Mouse (Mus musculus) gastrocnemius, postnatal 36 days (tissue): ENCODE results near the gene Ifitm5. TPM values are rescaled to one million over a fixed set of nuclear protein-coding genes. Genes with fewer than 3 reads are reported as not detected.
A peak's percentile ranks its signal among the peaks of the same experiment; 100 is the strongest.
"Not testable (repeated sequence)": the region's sequence is repeated elsewhere in the genome, so short reads cannot be mapped to it uniquely, and the experiment has no call there.

ENCODE experiments used
- DNase-seq, 2 experiments: peaks; one replicate each; pipeline ENCODE4 v3.0.0; 2022
- intact Hi-C: fragments of 180-260 bp; cut with DNase I; formaldehyde crosslinking; loops from one replicate; pipeline ENCODE4 v1.15.1; 2025
- long read RNA-seq, 2 experiments: library from polyadenylated mRNA; stranded (forward); transcript quantifications; one replicate each; pipeline ENCODE4 v2.0.0; 2021
- total RNA-seq, 2 experiments: library from RNA; stranded (reverse); gene quantifications; 2 replicates each; pipeline ENCODE4 v1.2.3; 2021

The Ifitm5 gene
- under 1 TPM in 1 of 2 experiments, not detected in 1; 0.35 TPM for total RNA-seq
- long read RNA-seq, experiment 1, result 0 reads
- long read RNA-seq, experiment 2, result 0 reads

GRCm38 (mm10) chr7:140949824-140950530 is at the start of gene Ifitm5:
Ifitm5 (minus strand) TSS chr7:140950291.
- intact Hi-C loops, result no loop called here
- peak in 1 of 2 experiments; percentile 5 for DNase-seq

GRCm38 (mm10) chr7:140998853-140999700 is 49.0 kb upstream of the Ifitm5 start:
- intact Hi-C loops, result no loop called here
- DNase-seq, result no peak

GRCm38 (mm10) chr7:140997817-140998216 is 47.7 kb upstream of the Ifitm5 start:
- DNase-seq, result no peak
- intact Hi-C loops, result no loop called here

GRCm38 (mm10) chr7:140991117-140991689 is 41.1 kb upstream of the Ifitm5 start:
- intact Hi-C loops, result no loop called here
- no peak for DNase-seq

- no peak for DNase-seq
- intact Hi-C loops, result no loop called here
Measured at GRCm38 (mm10) chr7:140990622-140991021, 40.5 kb upstream of the Ifitm5 start.

GRCm38 (mm10) chr7:140990185-140990584 is 40.1 kb upstream of the Ifitm5 start:
- intact Hi-C loops, result no loop called here
- no peak for DNase-seq

GRCm38 (mm10) chr7:140989022-140989421 is 38.9 kb upstream of the Ifitm5 start:
- intact Hi-C loops, result no loop called here
- no peak for DNase-seq

GRCm38 (mm10) chr7:140987182-140988138 is 37.4 kb upstream of the Ifitm5 start:
- no peak for DNase-seq
- intact Hi-C loops, result no loop called here

GRCm38 (mm10) chr7:140982971-140983370 is 32.9 kb upstream of the Ifitm5 start:
- intact Hi-C loops, result no loop called here
- DNase-seq, result no peak

- intact Hi-C loops, result no loop called here
- no peak for DNase-seq
Measured at GRCm38 (mm10) chr7:140981704-140982103, 31.6 kb upstream of the Ifitm5 start.

GRCm38 (mm10) chr7:140976720-140977119 is 26.6 kb upstream of the Ifitm5 start:
- intact Hi-C loops, DNase-seq: not testable (repeated sequence)

- intact Hi-C loops, result no loop called here
- no peak for DNase-seq
Measured at GRCm38 (mm10) chr7:140975465-140975864, 25.4 kb upstream of the Ifitm5 start.

- intact Hi-C loops, result no loop called here
- no peak for DNase-seq
Measured at GRCm38 (mm10) chr7:140974940-140975339, 24.8 kb upstream of the Ifitm5 start.

GRCm38 (mm10) chr7:140973396-140974165 is 23.5 kb upstream of the Ifitm5 start:
- DNase-seq, result no peak
- intact Hi-C loops, result no loop called here

GRCm38 (mm10) chr7:140971479-140972171 is 21.5 kb upstream of the Ifitm5 start:
- no peak for DNase-seq
- intact Hi-C loops, result no loop called here

GRCm38 (mm10) chr7:140970931-140971330 is 20.8 kb upstream of the Ifitm5 start:
- no peak for DNase-seq
- intact Hi-C loops, result no loop called here

GRCm38 (mm10) chr7:140968710-140969109 is 18.6 kb upstream of the Ifitm5 start:
- intact Hi-C loops, DNase-seq: not testable (repeated sequence)

GRCm38 (mm10) chr7:140967862-140968591 is 17.9 kb upstream of the Ifitm5 start:
- intact Hi-C loops, result no loop called here
- no peak for DNase-seq
